Mouse (Mus musculus): Measurements from ENCODE around the gene Rragd.
A peak's percentile ranks its signal among the peaks of the same experiment; 100 is the strongest.

- TF ChIP-seq CTCF (IDR thresholded peaks at IDR 0.05; ENCODE audit: low read depth, low read length) = peak; percentile 3; the same call in 1 of the 2 replicates
- no peak for TF ChIP-seq POLR2A (IDR thresholded peaks at IDR 0.05; ENCODE audit: borderline replicate concordance, low read depth, low read length)
These were observed 31.5 kb upstream of the Rragd start for GRCm38 (mm10) chr4:32951035-32951940.
